Mouse (Mus musculus) G1E (cell line): ENCODE measurements around the gene Ccdc148. TPM values are rescaled to one million over a fixed set of nuclear protein-coding genes. Genes with fewer than 3 reads are reported as not detected.

Source experiments
- ATAC-seq: 2 replicates; pipeline ENCODE4 v1.8.0; 2016; ENCODE audit warnings: mild to moderate bottlenecking; ENCODE audit not compliant: insufficient number of reproducible peaks, poor library complexity, low FRiP score, severe bottlenecking; ENCODE audit errors: extremely low read depth
- DNase-seq: peaks from one replicate; pipeline ENCODE4 v3.0.0; 2012; ENCODE audit warnings: low spot score
- H3K27me3 ChIP-seq: 2 replicates; pipeline ENCODE4 v1.6.1; 2012; ENCODE audit warnings: mild to moderate bottlenecking, low read length, inconsistent platforms; ENCODE audit not compliant: insufficient read depth
- H3K36me3 ChIP-seq: replicated peaks from 2 replicates; pipeline ENCODE3; 2012; ENCODE audit warnings: mild to moderate bottlenecking, inconsistent platforms
- H3K4me1 ChIP-seq: 2 replicates; pipeline ENCODE4 v1.6.1; 2012; ENCODE audit warnings: low read depth, low read length, inconsistent platforms, mixed read lengths; ENCODE audit not compliant: insufficient read depth
- H3K4me3 ChIP-seq: 2 replicates; pipeline ENCODE4 v1.5.1; 2012; ENCODE audit warnings: low read depth, mild to moderate bottlenecking, inconsistent platforms, low read length, moderate library complexity, mixed read lengths
- H3K9me3 ChIP-seq: replicated peaks from 2 replicates; pipeline ENCODE4 v1.6.1; 2012; ENCODE audit warnings: inconsistent platforms
- CTCF ChIP-seq: IDR thresholded peaks from 2 replicates; pipeline ENCODE4 v1.5.1; 2012; ENCODE audit warnings: low read depth, low read length, inconsistent platforms, mixed read lengths
- GATA1 ChIP-seq: IDR thresholded peaks from 2 replicates; pipeline ENCODE4 v1.6.1; 2012; ENCODE audit warnings: borderline replicate concordance, low read length, inconsistent platforms, mixed read lengths
- GATA2 ChIP-seq: IDR thresholded peaks from 2 replicates; pipeline ENCODE4 v1.6.1; 2012; ENCODE audit warnings: low read depth, low read length, inconsistent platforms, borderline replicate concordance
- POLR2AphosphoS5 ChIP-seq: IDR thresholded peaks from 2 replicates; pipeline ENCODE4 v1.6.1; 2012; ENCODE audit warnings: low read depth, low read length, inconsistent platforms; ENCODE audit not compliant: insufficient replicate concordance
- TAL1 ChIP-seq: conservative IDR thresholded peaks from 2 replicates; pipeline ENCODE4 v1.6.1; 2012; ENCODE audit warnings: low read depth, low read length, inconsistent platforms, mixed read lengths
- polyA plus RNA-seq: library from polyadenylated mRNA; stranded (reverse); fragments of >175 nt; gene quantifications from 2 replicates; pipeline ENCODE4 v1.2.3, GENCODE M21; 2012
- total RNA-seq, 2 experiments: library from RNA; stranded (forward) in 1 of 2; stranded (reverse) in 1 of 2; fragments of 200-1000 nt in 1 of 2; fragments of >200 nt in 1 of 2; fragmentation: Nextera tagmentation in 1 of 2; gene quantifications; 2 replicates each; pipeline ENCODE4 v1.2.3; 2014 to 2017

The Ccdc148 gene
- total and polyA plus RNA-seq, 3 experiments = 0.22 TPM; not detected in 2

- no peak for ATAC-seq
These were observed 363.0 kb downstream of the Ccdc148 start for GRCm38 (mm10) chr2:58797506-58797905.

GRCm38 (mm10) chr2:58795432-58795831 lies 365.1 kb downstream of the Ccdc148 start:
- no peaks in the 10 kb centered on the region for H3K4me1 ChIP-seq
- TF ChIP-seq GATA1 = no peak
- TF ChIP-seq TAL1 = no peak
- TF ChIP-seq CTCF = no peak
- TF ChIP-seq GATA2 = no peak
- no peak for TF ChIP-seq POLR2AphosphoS5
- H3K4me3 ChIP-seq = no peak overlapping the region
- H3K27me3 ChIP-seq = no peaks in the 10 kb centered on the region
- no peaks in the 10 kb centered on the region for H3K36me3 ChIP-seq
- H3K9me3 ChIP-seq = peaks cover 31% of the 10 kb centered on the region
- ATAC-seq (no peak), DNase-seq (no peak)

More at GRCm38 (mm10) chr2:58797506-58797905, 363.0 kb downstream of the Ccdc148 start:
- H3K36me3 ChIP-seq = no peaks in the 10 kb centered on the region
- H3K4me1 ChIP-seq = no peaks in the 10 kb centered on the region
- no peak for DNase-seq
- H3K9me3 ChIP-seq = peaks cover 25% of the 10 kb centered on the region
- no peak overlapping the region for H3K4me3 ChIP-seq
- H3K27me3 ChIP-seq = no peaks in the 10 kb centered on the region
- TF ChIP-seq GATA1 = no peak
- TF ChIP-seq POLR2AphosphoS5 = no peak
- TF ChIP-seq GATA2 = no peak
- no peak for TF ChIP-seq CTCF
- TF ChIP-seq TAL1 = no peak

- no peaks in the 10 kb centered on the region for H3K27me3 ChIP-seq
- no peak for DNase-seq
- no peak overlapping the region for H3K4me3 ChIP-seq
- no peaks in the 10 kb centered on the region for H3K36me3 ChIP-seq
- TF ChIP-seq POLR2AphosphoS5 (no peak), GATA1 (no peak), GATA2 (no peak), CTCF (no peak), TAL1 (no peak)
- peaks cover 29% of the 10 kb centered on the region for H3K9me3 ChIP-seq
- no peaks in the 10 kb centered on the region for H3K4me1 ChIP-seq
- ATAC-seq = no peak
These were observed 366.0 kb downstream of the Ccdc148 start for GRCm38 (mm10) chr2:58794489-58794888.

GRCm38 (mm10) chr2:58790361-58790760 lies 370.1 kb downstream of the Ccdc148 start:
- H3K36me3 ChIP-seq = no peaks in the 10 kb centered on the region
- TF ChIP-seq CTCF (no peak), GATA1 (no peak), TAL1 (no peak), POLR2AphosphoS5 (no peak), GATA2 (no peak)
- ATAC-seq (no peak), DNase-seq (no peak)
- no peak overlapping the region for H3K4me3 ChIP-seq
- H3K9me3 ChIP-seq = peaks cover 41% of the 10 kb centered on the region
- H3K27me3 ChIP-seq = no peaks in the 10 kb centered on the region
- H3K4me1 ChIP-seq = no peaks in the 10 kb centered on the region

GRCm38 (mm10) chr2:58789934-58790333 lies 370.5 kb downstream of the Ccdc148 start:
- DNase-seq (no peak), ATAC-seq (no peak)
- no peaks in the 10 kb centered on the region for H3K4me1 ChIP-seq
- H3K36me3 ChIP-seq = no peaks in the 10 kb centered on the region
- H3K4me3 ChIP-seq = no peak overlapping the region
- H3K9me3 ChIP-seq = peaks cover 42% of the 10 kb centered on the region
- TF ChIP-seq POLR2AphosphoS5 (no peak), GATA1 (no peak), CTCF (no peak), TAL1 (no peak)
- no peaks in the 10 kb centered on the region for H3K27me3 ChIP-seq

GRCm38 (mm10) chr2:58787360-58787759 lies 373.1 kb downstream of the Ccdc148 start:
- no peaks in the 10 kb centered on the region for H3K27me3 ChIP-seq
- TF ChIP-seq POLR2AphosphoS5 (no peak), GATA2 (no peak), TAL1 (no peak), CTCF (no peak), GATA1 (no peak)
- no peaks in the 10 kb centered on the region for H3K4me1 ChIP-seq
- H3K36me3 ChIP-seq = no peaks in the 10 kb centered on the region
- DNase-seq = no peak
- no peak for ATAC-seq
- H3K9me3 ChIP-seq = peaks cover 41% of the 10 kb centered on the region
- no peak overlapping the region for H3K4me3 ChIP-seq
